8 mouse cellular contexts compared by ENCODE assay signal in the genomic region with DNA sequence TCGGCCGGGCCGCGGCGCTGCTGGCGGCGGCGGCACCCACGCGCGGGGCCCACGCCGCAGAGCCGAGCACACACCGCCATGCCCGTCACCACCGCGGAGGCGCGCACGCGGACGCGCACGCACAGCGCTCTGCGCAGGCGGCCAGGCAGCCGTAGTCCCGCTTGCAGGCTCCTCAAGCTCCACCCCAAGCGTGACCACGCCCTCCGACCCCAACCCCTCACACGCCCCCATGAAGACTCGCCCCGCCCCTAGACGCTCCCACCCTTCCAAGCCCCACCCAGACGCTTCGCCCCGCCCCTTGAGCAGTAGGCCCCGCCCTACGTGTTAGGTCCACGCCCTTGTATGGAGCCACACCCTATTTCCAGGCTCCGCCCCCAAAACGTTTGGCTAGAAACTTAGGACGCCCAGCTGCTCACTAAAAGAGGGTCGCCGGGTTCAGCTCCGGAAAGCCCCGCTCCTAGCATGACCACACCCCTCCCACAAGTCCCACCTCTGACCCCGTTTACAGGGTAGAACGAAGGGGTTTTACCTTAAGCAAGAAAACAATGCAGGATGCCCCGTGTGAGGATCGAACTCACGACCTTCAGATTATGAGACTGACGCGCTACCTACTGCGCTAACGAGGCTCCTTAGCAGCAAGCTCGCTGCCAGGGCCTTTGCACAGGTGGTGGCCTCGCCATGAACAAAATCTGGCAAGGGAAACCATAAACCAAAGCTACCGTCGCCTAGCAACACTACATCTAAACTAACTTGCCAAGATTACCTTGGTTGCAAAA. TPM values are rescaled to one million over a fixed set of nuclear protein-coding genes. Genes with fewer than 3 reads are reported as not detected.
DNase-seq lines count a peak whose midpoint lies in the region; ATAC-seq and TF ChIP-seq lines count a peak whose summit lies in the region.

Fbxo31 (minus strand) TSS at position 131 of the 776 bp plus-strand sequence.

- DNase-seq in G1E (ENCODE audit: low spot score) = peak; percentile 88
- DNase-seq in cerebellum, adult 18-20 months = peak; percentile 93 to 94
- DNase-seq in heart, postnatal 36 days = peak; percentile 90 to 92
- peak; percentile 93 to 94 for DNase-seq in layer of hippocampus, adult 2 months (ENCODE audit: low spot score in 2 of 2)
- DNase-seq in lung, embryonic 14.5 days = peak; percentile 96
- DNase-seq in thymus, adult 2 months = peak; percentile 93

- WGBS in forebrain, embryonic 16.5 days = under 1% methylated on average over 43 of the region's 63 CpGs
- WGBS in lung, embryonic 14.5 days = 1% methylated on average over 60 of the region's 63 CpGs
- WGBS in olfactory bulb, adult 2 months = under 1% methylated on average over 63 of the region's 63 CpGs
- WGBS in thymus, adult 2 months = 1% methylated on average over 63 of the region's 63 CpGs

- H3K27ac ChIP-seq in forebrain, embryonic 16.5 days (ENCODE audit: low read length) = 0 out of 2 replicates have a peak within 1 kb of the TSS, but pooled peaks have one; percentile 45
- H3K27ac ChIP-seq in layer of hippocampus, adult 2 months = peak within 1 kb of the TSS; percentile 94
- H3K27ac ChIP-seq in lung, embryonic 14.5 days (ENCODE audit: low read depth) = no peak within 1 kb of the TSS
- peak within 1 kb of the TSS; percentile 0; the same call in 1 of the 2 replicates for H3K27ac ChIP-seq in olfactory bulb, adult 2 months (ENCODE audit: insufficient read depth, low read depth, low read length)
- no peak within 1 kb of the TSS; the same call in 1 of the 2 replicates for H3K27ac ChIP-seq in thymus, adult 2 months (ENCODE audit: control insufficient read depth, insufficient read depth, low read length)

- intact Hi-C loops in heart, postnatal 36 days (cut with DNase I) = loop anchor here (2.0 kb wide), 1 partner anchor 32 kb away; no protein-coding TSS in a partner anchor

- no peaks in the 10 kb centered on the region for H3K9me3 ChIP-seq in G1E (replicated peaks)
- no peaks in the 10 kb centered on the region for H3K9me3 ChIP-seq in forebrain, embryonic 16.5 days (ENCODE audit: control insufficient read depth, low read length)
- no peaks in the 10 kb centered on the region for H3K9me3 ChIP-seq in lung, embryonic 14.5 days (ENCODE audit: low read depth, low read length)

- TF ChIP-seq POLR2A in olfactory bulb, adult 2 months (IDR thresholded peaks at IDR 0.05; ENCODE audit: insufficient read depth, low read depth, low read length) = 0 out of 2 replicates have a peak, but pooled peaks have one; percentile 11
- TF ChIP-seq POLR2A in thymus, adult 2 months (IDR thresholded peaks at IDR 0.05; ENCODE audit: control insufficient read depth, extremely low read depth, insufficient read depth, low read length, poor library complexity) = no peak

- peak within 1 kb of the TSS; percentile 100 for H3K4me3 ChIP-seq in G1E (ENCODE audit: low read depth, low read length)
- peak within 1 kb of the TSS; percentile 82 for H3K4me3 ChIP-seq in forebrain, embryonic 16.5 days (replicated peaks; ENCODE audit: low read length)
- peak within 1 kb of the TSS; percentile 92 for H3K4me3 ChIP-seq in layer of hippocampus, adult 2 months
- H3K4me3 ChIP-seq in lung, embryonic 14.5 days (ENCODE audit: low read depth, low read length) = peak within 1 kb of the TSS; percentile 90
- peak within 1 kb of the TSS; percentile 61 for H3K4me3 ChIP-seq in olfactory bulb, adult 2 months (ENCODE audit: insufficient read depth, low read depth, low read length)
- H3K4me3 ChIP-seq in thymus, adult 2 months (ENCODE audit: control insufficient read depth, insufficient read depth, low read length) = peak within 1 kb of the TSS; percentile 88

- peak within 1 kb of the TSS; percentile 75 for H3K4me2 ChIP-seq in forebrain, embryonic 16.5 days (ENCODE audit: low read length)
- peak within 1 kb of the TSS; percentile 75 for H3K4me2 ChIP-seq in lung, embryonic 14.5 days

- peaks cover 49% of the 10 kb centered on the region for H3K4me1 ChIP-seq in G1E (ENCODE audit: insufficient read depth, low read depth, low read length)
- H3K4me1 ChIP-seq in forebrain, embryonic 16.5 days (replicated peaks; ENCODE audit: control insufficient read depth, insufficient read depth, low read length) = peaks cover 22% of the 10 kb centered on the region
- peaks cover 11% of the 10 kb centered on the region for H3K4me1 ChIP-seq in lung, embryonic 14.5 days (ENCODE audit: insufficient read depth)
- peaks cover 27% of the 10 kb centered on the region for H3K4me1 ChIP-seq in olfactory bulb, adult 2 months (ENCODE audit: control insufficient read depth, insufficient read depth, low read length)
- H3K4me1 ChIP-seq in thymus, adult 2 months (replicated peaks; ENCODE audit: control insufficient read depth, insufficient read depth, low read length) = peaks cover 22% of the 10 kb centered on the region

- peaks cover 31% of the 10 kb centered on the region for H3K36me3 ChIP-seq in G1E (replicated peaks)
- no peaks in the 10 kb centered on the region for H3K36me3 ChIP-seq in forebrain, embryonic 16.5 days (ENCODE audit: control insufficient read depth, insufficient read depth)
- H3K36me3 ChIP-seq in lung, embryonic 14.5 days (ENCODE audit: insufficient read depth) = no peaks in the 10 kb centered on the region
- no peaks in the 10 kb centered on the region for H3K36me3 ChIP-seq in thymus, adult 2 months (ENCODE audit: control insufficient read depth, insufficient read depth, low read length)

- peak within 1 kb of the TSS; percentile 85 for H3K9ac ChIP-seq in forebrain, embryonic 16.5 days (replicated peaks; ENCODE audit: low read depth, low read length)
- peak within 1 kb of the TSS; percentile 80 for H3K9ac ChIP-seq in lung, embryonic 14.5 days

- peaks cover 3% of the 10 kb centered on the region for H3K27me3 ChIP-seq in G1E (ENCODE audit: insufficient read depth, low read length)
- no peaks in the 10 kb centered on the region for H3K27me3 ChIP-seq in forebrain, embryonic 16.5 days (replicated peaks; ENCODE audit: control insufficient read depth, insufficient read depth, low read length)
- H3K27me3 ChIP-seq in lung, embryonic 14.5 days (ENCODE audit: insufficient read depth, low read length) = no peaks in the 10 kb centered on the region
- no peaks in the 10 kb centered on the region for H3K27me3 ChIP-seq in thymus, adult 2 months (ENCODE audit: control insufficient read depth, insufficient read depth, low read length)

- ATAC-seq in G1E (ENCODE audit: extremely low read depth, insufficient number of reproducible peaks, low FRiP score, poor library complexity, severe bottlenecking) = peak; percentile 73
- peak; percentile 94 for ATAC-seq in forebrain, embryonic 16.5 days
- ATAC-seq in lung, embryonic 14.5 days (ENCODE audit: insufficient read depth) = peak; percentile 91

- TF ChIP-seq CTCF in G1E (IDR thresholded peaks at IDR 0.05; ENCODE audit: low read depth, low read length) = no peak
- no peak for TF ChIP-seq CTCF in layer of hippocampus, adult 2 months (conservative IDR thresholded peaks at IDR 0.05)
- no peak for TF ChIP-seq CTCF in lung, embryonic 14.5 days (IDR thresholded peaks at IDR 0.05; ENCODE audit: low read depth)
- TF ChIP-seq CTCF in olfactory bulb, adult 2 months (IDR thresholded peaks at IDR 0.05; ENCODE audit: insufficient read depth, low read depth, low read length) = no peak
- no peak for TF ChIP-seq CTCF in thymus, adult 2 months (IDR thresholded peaks at IDR 0.05; ENCODE audit: borderline replicate concordance, control insufficient read depth, extremely low read depth, insufficient read depth, low read length, poor library complexity)

RNA-seq across cellular contexts. Expression of gene Fbxo31, which starts in this region (rescaled TPM):
- total RNA-seq in G1E (2014; fragmentation: Nextera tagmentation) (5.9 and 9.2 TPM in 2 replicates), G1E (2017) (4.9 and 6.0 TPM in 2 replicates)
- 25.3 and 29.4 TPM in 2 replicates for polyA plus RNA-seq in G1E (2012)
- 33.8 and 35.9 TPM in 2 replicates for polyA plus RNA-seq in forebrain, embryonic 16.5 days (2015; fragmentation: Nextera tagmentation; extraction: Ambion mirVana)
- total RNA-seq in heart, postnatal 36 days (2021) = 100 to 1,000 TPM; 122 to 133 TPM
- total RNA-seq in layer of hippocampus, adult 2 months (2021) = 100 to 1,000 TPM; 110 to 116 TPM
- 17.5 and 18.4 TPM in 2 replicates for polyA plus RNA-seq in lung, embryonic 14.5 days (2014; fragmentation: Nextera tagmentation; extraction: Ambion mirVana)
- not detected in 2 replicates for polyA plus RNA-seq in olfactory bulb, adult 2 months (2012; ENCODE audit: insufficient read depth, insufficient read length, low replicate concordance, missing spikeins)
- 39.8 and 55.7 TPM in 2 replicates for polyA plus RNA-seq in thymus, adult 2 months (2012; rRNA removed)

Comparison
In these comparisons a context has a peak if more than half of its experiments do, and no peak if none do; other contexts are left out.
1. RNA of gene Fbxo31 (total RNA-seq): 122 to 133 TPM in heart, postnatal 36 days and 110 to 116 TPM in layer of hippocampus, adult 2 months; 4.9 to 9.2 TPM in G1E; every median in the first group is over 10 times any median in the second.
2. RNA of gene Fbxo31 (polyA plus RNA-seq): 39.8 to 55.7 TPM in thymus, adult 2 months, 33.8 to 35.9 TPM in forebrain, embryonic 16.5 days, 25.3 to 29.4 TPM in G1E and 17.5 to 18.4 TPM in lung, embryonic 14.5 days; not detected in olfactory bulb, adult 2 months; every median in the first group is over 10 times any median in the second.
3. H3K27ac ChIP-seq: peak in forebrain, embryonic 16.5 days (single experiment), layer of hippocampus, adult 2 months (single experiment) and olfactory bulb, adult 2 months (single experiment); none in lung, embryonic 14.5 days (single experiment) and thymus, adult 2 months (single experiment).
4. Peak in every context shown above with its lines, with median percentiles within 50 percentile points of each other: ATAC-seq, DNase-seq and H3K4me3 ChIP-seq.